Mouse (Mus musculus) left cerebral cortex, postnatal 25 days (tissue): ENCODE results near the gene Gm10775. TPM values are rescaled to one million over a fixed set of nuclear protein-coding genes. Genes with fewer than 3 reads are reported as not detected.

Experiments
- total RNA-seq, 2 experiments: library from RNA; stranded (reverse); gene quantifications; 2 replicates each; pipeline ENCODE4 v1.2.3; 2021

Gm10775 gene
- total RNA-seq, 2 experiments from 2014 or later = 0.50 TPM; not detected in 1

Other genes starting within 250 kb of the Gm10775 start
- gene Spata31d1c, start 226.5 kb upstream of the Gm10775 start, total RNA-seq = not detected
- not detected for gene Prss47, start 206.8 kb upstream of the Gm10775 start, total RNA-seq
- gene Mfsd14b, start 146.6 kb upstream of the Gm10775 start, total RNA-seq = 10 to 100 TPM; 45.0 to 48.0 TPM
- gene Olfr465-ps1, start 121.5 kb upstream of the Gm10775 start, total RNA-seq = not detected
- not detected for gene Olfr466, start 109.3 kb upstream of the Gm10775 start, total RNA-seq
- under 1 TPM in 1 of 2 experiments, not detected in 1; 0.18 TPM for gene Nlrp4f, start 53.6 kb upstream of the Gm10775 start, total RNA-seq
- gene Zfp369, start 19.3 kb downstream of the Gm10775 start, total RNA-seq = 10 to 100 TPM; 57.6 to 71.4 TPM